Mouse (Mus musculus): ENCODE results near the gene Thg1l.

Gene Thg1l

GRCm38 (mm10) chr11:45926640-45927082 lies 28.6 kb downstream of the Thg1l start:
- DNase-seq, result peak; percentile 72 to 81

- DNase-seq, result no peak
Measured at GRCm38 (mm10) chr11:45925436-45925835, 29.9 kb downstream of the Thg1l start.

GRCm38 (mm10) chr11:45921480-45921898 lies 33.8 kb downstream of the Thg1l start:
- no peak for DNase-seq

- DNase-seq, result no peak
Measured at GRCm38 (mm10) chr11:45921026-45921425, 34.3 kb downstream of the Thg1l start.

GRCm38 (mm10) chr11:45918836-45919235 lies 36.5 kb downstream of the Thg1l start:
- no peak for DNase-seq

GRCm38 (mm10) chr11:45918018-45918417 lies 37.3 kb downstream of the Thg1l start:
- DNase-seq, result no peak

- no peak for DNase-seq
Measured at GRCm38 (mm10) chr11:45916196-45916595, 39.1 kb downstream of the Thg1l start.

GRCm38 (mm10) chr11:45910701-45911100 lies 44.6 kb downstream of the Thg1l start:
- no peak for DNase-seq

GRCm38 (mm10) chr11:45908894-45909293 lies 46.4 kb downstream of the Thg1l start:
- no peak for DNase-seq

GRCm38 (mm10) chr11:45908070-45908469 lies 47.2 kb downstream of the Thg1l start:
- DNase-seq, result no peak

- DNase-seq, result no peak
Measured at GRCm38 (mm10) chr11:45907301-45907700, 48.0 kb downstream of the Thg1l start.

- no peak for DNase-seq
Measured at GRCm38 (mm10) chr11:45906109-45906786, 49.0 kb downstream of the Thg1l start.

- DNase-seq, result no peak
Measured at GRCm38 (mm10) chr11:45900233-45901015, 54.9 kb downstream of the Thg1l start.

GRCm38 (mm10) chr11:45897392-45897791 lies 57.9 kb downstream of the Thg1l start:
- DNase-seq, result no peak

Data from cerebellum, postnatal 36 days (tissue).